Mouse (Mus musculus) layer of hippocampus, postnatal 36 days (tissue): ENCODE measurements around the gene Hba-x. TPM values are rescaled to one million over a fixed set of nuclear protein-coding genes. Genes with fewer than 3 reads are reported as not detected.
"Not testable (repeated sequence)": the region's sequence is repeated elsewhere in the genome, so short reads cannot be mapped to it uniquely, and the experiment has no call there.

ENCODE experiments used
- DNase-seq, 2 experiments: peaks; one replicate each; pipeline ENCODE4 v3.0.0; 2022
- total RNA-seq, 2 experiments: library from RNA; stranded (reverse); gene quantifications; 2 replicates each; pipeline ENCODE4 v1.2.3; 2021

The Hba-x gene
- total RNA-seq, 2 experiments from 2014 or later, result not detected

GRCm38 (mm10) chr11:32285887-32286286, 9.7 kb downstream of the Hba-x start:
- DNase-seq, result not testable (repeated sequence)

GRCm38 (mm10) chr11:32286695-32287492, 10.7 kb downstream of the Hba-x start, which contains the start of gene Hbq1b:
TSS of gene Hbq1b (plus strand) at chr11:32286965.
- peak; percentile 75 to 80 for DNase-seq

- DNase-seq, result no peak
Measured at GRCm38 (mm10) chr11:32287493-32287825, 11.3 kb downstream of the Hba-x start.

- DNase-seq, result not testable (repeated sequence)
Measured at GRCm38 (mm10) chr11:32292819-32293218, 16.6 kb downstream of the Hba-x start.

DNA sequence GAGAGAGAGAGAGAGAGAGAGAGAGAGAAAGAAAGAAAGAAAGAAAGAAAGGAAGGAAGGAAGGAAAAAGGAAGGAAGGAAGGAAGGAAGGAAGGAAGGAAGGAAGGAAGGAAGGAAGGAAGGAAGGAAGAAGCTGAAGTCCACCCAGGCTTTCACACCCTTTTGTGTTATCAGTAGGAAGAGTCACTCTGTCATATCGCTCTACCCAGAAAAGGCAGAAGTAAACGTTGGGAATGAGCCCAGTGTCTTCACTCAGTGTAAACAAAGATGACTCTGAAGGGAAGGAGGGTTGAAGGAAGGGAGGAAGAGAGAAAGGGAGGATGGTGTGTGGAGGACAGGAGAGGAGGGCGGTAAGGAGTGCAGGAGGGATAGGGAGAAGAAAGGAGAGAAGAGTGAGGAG, 17.3 kb downstream of the Hba-x start:
- DNase-seq, result not testable (repeated sequence)

GRCm38 (mm10) chr11:32296203-32296602, 20.0 kb downstream of the Hba-x start, which contains the start of gene Hba-a2:
TSS of gene Hba-a2 (plus strand) at chr11:32296489.
- not testable (repeated sequence) for DNase-seq

- DNase-seq, result not testable (repeated sequence)
Measured at GRCm38 (mm10) chr11:32297417-32297816, 21.2 kb downstream of the Hba-x start.

- DNase-seq, result no peak
Measured at GRCm38 (mm10) chr11:32297866-32298531, 21.8 kb downstream of the Hba-x start.

- DNase-seq, result no peak
Measured at GRCm38 (mm10) chr11:32298532-32298918, 22.3 kb downstream of the Hba-x start.

- DNase-seq, result peak; percentile 38 to 41
Measured at GRCm38 (mm10) chr11:32299865-32300264, 23.7 kb downstream of the Hba-x start, which contains the start of gene Hbq1a. TSS of gene Hbq1a (plus strand) at chr11:32300069.

- no peak for DNase-seq
Measured at GRCm38 (mm10) chr11:32300279-32301267, 24.4 kb downstream of the Hba-x start.

- DNase-seq, result no peak
Measured at GRCm38 (mm10) chr11:32301506-32301905, 25.3 kb downstream of the Hba-x start.

DNA sequence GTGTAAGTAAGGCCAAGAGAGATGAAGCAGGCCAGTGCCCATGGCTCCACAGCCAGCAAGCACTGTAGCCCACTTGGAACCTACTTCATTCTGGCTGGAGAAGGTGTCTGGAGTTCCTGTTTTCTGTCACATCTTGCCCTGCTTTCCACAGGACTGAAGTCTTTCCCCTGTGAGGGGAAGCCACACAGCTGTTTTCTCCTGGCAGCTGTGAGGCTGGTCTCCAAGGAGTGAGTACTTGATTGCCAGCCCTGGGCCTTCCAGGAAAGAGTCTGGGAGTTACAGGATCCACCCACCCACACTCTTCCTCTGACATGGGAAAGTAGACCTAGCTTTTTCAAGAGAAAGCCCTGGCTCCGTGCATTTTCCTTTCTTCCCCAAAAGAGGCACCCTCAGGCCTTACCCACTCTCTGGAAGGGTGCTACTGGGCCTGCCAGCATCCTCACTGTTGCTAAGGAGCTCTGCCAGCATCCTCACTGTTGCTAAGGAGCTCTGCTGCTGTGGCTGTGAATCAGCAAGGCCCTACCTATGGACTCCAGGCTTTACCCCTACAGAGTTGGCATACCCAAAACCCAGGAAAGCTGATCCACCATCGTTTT, 26.7 kb downstream of the Hba-x start:
- DNase-seq, result peak; percentile 25 to 34

GRCm38 (mm10) chr11:32303455-32303854, 27.3 kb downstream of the Hba-x start:
- no peak for DNase-seq

DNA sequence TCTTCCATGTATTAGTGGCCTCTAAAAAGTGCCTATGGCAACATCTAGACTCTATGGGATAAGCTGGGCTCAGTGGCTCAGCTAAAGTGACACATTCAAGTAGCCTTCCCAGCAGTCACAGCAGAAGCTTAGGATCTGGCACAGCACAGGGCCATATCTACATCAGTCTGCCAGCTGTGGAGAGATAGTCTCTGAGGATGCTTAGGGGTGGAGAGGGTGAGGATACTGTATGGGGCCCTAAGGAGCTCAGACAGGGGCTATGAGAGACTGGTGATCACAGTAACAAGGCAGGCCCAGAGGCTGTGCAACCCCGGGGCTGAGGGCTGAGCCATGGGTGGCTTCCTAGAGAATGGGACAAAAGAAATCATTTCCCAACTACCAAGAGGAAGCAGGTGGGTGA, 30.8 kb downstream of the Hba-x start:
- DNase-seq, result no peak

DNA sequence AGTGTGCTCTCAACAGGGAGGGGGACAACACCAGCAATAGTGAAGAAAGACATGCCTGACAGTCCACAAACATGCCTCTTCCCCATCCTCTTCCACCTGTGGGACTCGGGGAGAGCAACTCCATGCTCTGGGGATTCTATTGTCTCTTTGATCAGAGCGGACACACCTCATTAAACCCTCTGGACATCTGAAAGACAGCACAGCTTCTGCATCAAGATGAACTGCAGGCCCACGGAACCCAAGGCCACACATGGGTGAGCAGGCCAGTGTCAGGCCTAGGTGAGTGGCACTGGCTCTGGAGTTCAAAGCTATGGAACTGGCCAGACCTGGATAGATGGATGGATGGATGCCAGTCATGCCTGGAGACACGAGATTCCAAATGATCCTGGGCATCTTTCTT, 33.2 kb downstream of the Hba-x start:
- DNase-seq, result no peak

GRCm38 (mm10) chr11:32309928-32310327, 33.7 kb downstream of the Hba-x start:
- no peak for DNase-seq

GRCm38 (mm10) chr11:32316009-32316408, 39.8 kb downstream of the Hba-x start:
- no peak for DNase-seq

- no peak for DNase-seq
Measured at GRCm38 (mm10) chr11:32320507-32321195, 44.5 kb downstream of the Hba-x start.

DNA sequence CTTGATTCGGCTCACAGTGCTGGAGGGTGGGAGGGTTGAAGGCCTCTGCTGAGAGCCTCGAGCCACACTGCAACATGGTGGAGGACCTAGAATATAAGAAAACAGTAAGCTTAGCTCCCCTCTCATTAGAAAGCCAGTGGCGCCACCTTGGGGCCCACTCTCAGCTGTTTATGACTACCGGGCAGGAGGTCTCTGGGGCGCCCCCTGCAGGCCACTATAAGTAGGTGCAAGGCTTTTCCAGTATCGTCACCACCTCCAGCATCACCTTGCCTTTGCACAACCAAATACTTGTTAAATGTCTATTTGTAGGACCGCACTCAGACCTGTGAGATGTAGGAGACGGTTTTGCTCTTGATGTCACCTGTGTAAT, 45.0 kb downstream of the Hba-x start:
- peak in 1 of 2 experiments; percentile 45 for DNase-seq

DNA sequence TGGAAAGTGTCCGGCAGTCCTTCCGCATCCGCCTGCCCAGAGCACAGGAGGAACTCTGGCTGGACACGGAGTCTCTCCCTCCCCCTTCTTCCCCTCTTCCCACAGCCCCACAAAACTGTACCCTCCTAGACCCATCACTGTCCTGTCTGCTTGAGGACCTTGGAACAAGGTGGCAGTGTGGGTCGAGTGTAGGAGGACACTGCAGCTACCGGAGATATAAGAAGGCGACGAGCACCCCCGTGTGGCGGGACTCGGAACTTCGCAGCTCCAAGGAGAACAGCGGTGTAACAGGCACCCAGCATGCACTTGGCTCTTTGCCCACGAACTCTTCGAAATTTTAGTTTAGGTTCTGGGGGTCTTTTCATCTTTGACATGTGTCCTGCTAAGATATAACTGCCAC, 48.4 kb downstream of the Hba-x start:
- DNase-seq, result peak; percentile 76 to 79
